Mouse (Mus musculus) cortical plate, adult 2 months (tissue): Measurements from ENCODE around the gene Eaf2.

Experiments
- CTCF ChIP-seq: fragments of 200-500 bp; IDR thresholded peaks from 2 replicates; pipeline ENCODE4 v1.5.1; 2011; ENCODE audit warnings: mild to moderate bottlenecking, control low read depth, low read length; ENCODE audit not compliant: insufficient read depth; ENCODE audit errors: extremely low read depth
- POLR2A ChIP-seq: fragments of 200-500 bp; IDR thresholded peaks from 2 replicates; pipeline ENCODE4 v1.6.1; 2011; ENCODE audit warnings: mild to moderate bottlenecking, low read length, control low read depth; ENCODE audit not compliant: insufficient read depth; ENCODE audit errors: extremely low read depth

GRCm38 (mm10) chr16:36770191-36770771, 104.5 kb downstream of the Eaf2 start:
- TF ChIP-seq POLR2A (no peak), CTCF (no peak)
